Mouse (Mus musculus) erythroid progenitor cell, adult 5-6 weeks (primary cell): ENCODE results near the gene Smc2. TPM values are rescaled to one million over a fixed set of nuclear protein-coding genes. Genes with fewer than 3 reads are reported as not detected.
A peak's percentile ranks its signal among the peaks of the same experiment; 100 is the strongest.
"Not testable (repeated sequence)": the region's sequence is repeated elsewhere in the genome, so short reads cannot be mapped to it uniquely, and the experiment has no call there.

Experiments
- ATAC-seq: replicated peaks from 2 replicates; pipeline ENCODE4 v1.8.0; 2016; ENCODE audit warnings: moderate number of reproducible peaks, mild to moderate bottlenecking, moderate TSS enrichment, inconsistent platforms; ENCODE audit not compliant: poor library complexity, low FRiP score, severe bottlenecking
- total RNA-seq, 2 experiments: library from RNA; stranded (forward) in 1 of 2; stranded (reverse) in 1 of 2; fragments of 150-400 nt in 1 of 2; fragments of 186-747, 209-891 nt in 1 of 2; gene quantifications; 2 replicates each; pipeline versions ENCODE4 v1.2.3 to v1.2.4; 2015 to 2017; ENCODE audit warnings: low replicate concordance in 2 of 2

The Smc2 gene
- total RNA-seq (2015; ENCODE audit: low replicate concordance), result 183 and 207 TPM in 2 replicates
- total RNA-seq (2017; ENCODE audit: low replicate concordance), result 393 and 448 TPM in 2 replicates

GRCm38 (mm10) chr4:52438886-52439664, at the start of gene Smc2:
Gene Smc2, plus strand, starts transcription at chr4:52439243.
- peak; percentile 97 for ATAC-seq

DNA sequence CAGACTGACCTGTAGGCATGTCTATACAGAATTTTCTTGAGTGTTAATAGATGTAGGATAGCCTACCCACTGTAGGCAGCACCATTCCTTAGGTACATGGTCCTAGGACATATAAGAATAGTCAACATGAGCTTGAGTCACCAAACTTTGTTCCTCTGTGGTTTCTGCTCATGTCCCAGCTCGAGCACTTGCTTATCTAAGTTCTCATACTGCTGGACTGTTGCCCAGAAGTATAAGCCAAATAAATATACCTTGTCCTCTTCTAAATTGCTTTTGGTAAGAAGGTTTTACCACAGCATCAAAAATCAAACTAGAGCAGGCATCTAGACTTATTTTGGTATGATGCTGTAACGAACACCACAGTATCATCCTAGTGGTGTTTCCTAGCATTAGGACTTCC, 27.5 kb upstream of the Smc2 start:
- no peak for ATAC-seq

DNA sequence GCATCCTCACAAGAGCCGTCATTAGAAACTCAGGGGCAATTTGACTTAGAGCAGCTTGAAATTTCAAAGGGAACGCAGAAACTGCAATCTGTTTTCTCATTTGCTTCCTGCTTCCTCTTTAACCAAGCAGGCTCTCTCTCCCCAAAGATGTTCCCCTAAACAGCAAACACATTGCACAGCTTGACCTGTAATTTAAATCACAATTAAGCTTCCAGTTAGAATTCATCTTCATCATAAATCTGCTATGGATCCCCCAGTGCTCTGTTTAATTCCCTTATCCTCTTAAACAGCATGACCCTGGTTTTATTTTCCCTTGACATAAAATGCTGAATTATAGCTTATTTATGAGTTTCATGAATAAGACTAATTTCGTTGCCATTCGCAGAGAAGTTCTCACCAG, 15.4 kb upstream of the Smc2 start:
- no peak for ATAC-seq

DNA sequence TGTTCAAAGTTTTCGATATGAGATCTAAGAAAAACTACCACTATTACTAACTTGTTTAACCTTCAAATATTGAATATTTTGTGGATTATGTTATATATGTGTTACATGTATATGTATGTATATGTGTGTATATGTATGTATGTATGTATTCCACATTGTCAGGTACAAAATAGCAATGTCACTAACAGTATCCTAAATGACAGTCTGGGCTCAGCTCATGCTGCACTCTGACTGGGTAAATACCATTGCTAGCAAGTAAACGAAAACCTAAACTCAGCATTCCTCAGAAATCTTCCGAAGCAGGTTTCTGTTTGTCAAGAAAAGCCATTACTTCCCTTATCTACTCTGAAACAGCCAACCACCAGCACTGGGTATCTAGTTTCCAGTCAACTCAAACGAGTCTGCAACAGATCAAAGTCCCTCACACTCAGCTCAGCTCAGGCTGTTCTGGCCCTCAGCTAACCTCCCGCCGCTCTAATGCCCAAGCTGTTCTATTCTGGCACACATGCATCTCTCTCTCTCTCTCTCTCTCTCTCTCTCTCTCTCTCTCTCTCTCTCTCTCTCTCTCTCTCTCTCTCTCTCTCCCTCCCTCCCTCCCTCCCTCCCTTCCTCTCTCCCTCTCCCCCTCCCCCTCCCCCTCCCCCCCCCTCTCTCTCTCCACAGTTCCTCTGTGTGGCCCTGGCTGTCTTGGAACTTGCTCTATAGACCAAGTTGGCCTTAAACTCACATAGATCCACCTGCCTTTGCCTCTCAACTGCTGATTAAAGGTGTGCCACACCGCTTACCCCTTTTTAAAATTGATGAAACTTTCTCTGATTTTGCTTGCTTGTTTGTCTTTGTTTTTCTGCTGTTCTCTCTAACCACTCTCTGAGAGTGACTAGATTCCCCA, 9.5 kb upstream of the Smc2 start:
- peak; percentile 96 for ATAC-seq

GRCm38 (mm10) chr4:52435551-52435950, 3.5 kb upstream of the Smc2 start:
- not testable (repeated sequence) for ATAC-seq

- ATAC-seq, result no peak
Measured at GRCm38 (mm10) chr4:52438371-52438885, 615 bp upstream of the Smc2 start.

- ATAC-seq, result no peak
Measured at GRCm38 (mm10) chr4:52459726-52460125, 20.7 kb downstream of the Smc2 start.

DNA sequence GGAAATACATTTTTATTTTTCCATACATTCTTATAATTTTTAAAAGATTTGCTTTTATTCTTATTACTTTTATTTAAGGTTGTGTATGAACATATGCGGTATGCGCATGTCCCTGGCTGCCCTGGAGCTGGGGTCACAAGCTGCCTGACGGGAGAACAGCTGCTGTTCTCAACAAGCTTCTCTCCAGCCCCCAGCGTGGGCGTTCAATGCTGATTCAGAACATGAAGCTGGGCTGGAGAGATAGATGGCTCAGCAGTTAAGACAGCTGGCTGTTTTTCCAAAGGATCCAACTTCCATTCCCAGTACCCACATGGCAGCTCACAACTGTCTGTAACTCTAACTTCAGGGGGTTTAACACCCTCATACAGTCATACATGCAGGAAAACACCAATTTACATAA, 22.3 kb downstream of the Smc2 start:
- no peak for ATAC-seq

- ATAC-seq, result no peak
Measured at GRCm38 (mm10) chr4:52473431-52473830, 34.4 kb downstream of the Smc2 start.

DNA sequence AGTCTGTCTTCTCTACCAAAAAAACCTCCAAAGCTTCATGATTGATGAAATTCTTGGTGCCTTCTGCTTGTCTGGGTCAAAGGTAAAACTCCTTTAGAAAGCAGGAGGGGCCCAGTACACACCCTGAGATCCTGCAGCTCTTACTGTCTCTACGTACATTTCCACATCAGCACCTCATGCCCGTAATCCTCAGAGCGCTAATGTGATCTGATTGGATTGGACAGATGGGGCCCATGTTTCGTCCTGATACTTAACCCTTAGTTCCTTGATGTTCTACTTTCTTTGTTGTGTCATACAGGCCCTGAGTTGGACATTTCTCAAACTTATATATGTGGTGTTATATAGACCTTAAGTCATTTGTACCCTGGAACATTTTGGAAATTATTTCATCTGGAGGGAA, 48.4 kb downstream of the Smc2 start:
- ATAC-seq, result no peak

DNA sequence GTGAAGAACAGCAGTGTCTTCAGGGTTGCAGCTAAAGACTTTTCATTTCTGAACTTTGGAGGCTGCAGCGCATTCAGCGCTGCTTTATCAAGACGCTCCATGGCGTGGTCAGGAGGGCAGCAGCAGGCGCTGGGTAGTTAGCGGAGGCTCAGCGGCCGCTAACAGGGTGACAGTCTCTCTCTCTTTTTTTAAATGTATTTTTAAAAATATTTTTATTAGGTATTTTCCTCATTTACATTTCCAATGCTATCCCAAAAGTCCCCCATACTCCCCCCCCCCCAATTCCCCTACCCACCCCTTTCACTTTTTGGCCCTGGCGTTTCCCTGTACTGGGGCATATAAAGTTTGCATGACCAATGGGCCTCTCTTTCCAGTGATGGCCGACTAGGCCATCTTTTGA, 58.1 kb downstream of the Smc2 start, which contains the start of gene Vma21-ps:
TSS of gene Vma21-ps (minus strand) at position 101 of the 400 bp plus-strand sequence.
- ATAC-seq, result not testable (repeated sequence)

GRCm38 (mm10) chr4:52517580-52517979, 78.5 kb downstream of the Smc2 start:
- no peak for ATAC-seq

DNA sequence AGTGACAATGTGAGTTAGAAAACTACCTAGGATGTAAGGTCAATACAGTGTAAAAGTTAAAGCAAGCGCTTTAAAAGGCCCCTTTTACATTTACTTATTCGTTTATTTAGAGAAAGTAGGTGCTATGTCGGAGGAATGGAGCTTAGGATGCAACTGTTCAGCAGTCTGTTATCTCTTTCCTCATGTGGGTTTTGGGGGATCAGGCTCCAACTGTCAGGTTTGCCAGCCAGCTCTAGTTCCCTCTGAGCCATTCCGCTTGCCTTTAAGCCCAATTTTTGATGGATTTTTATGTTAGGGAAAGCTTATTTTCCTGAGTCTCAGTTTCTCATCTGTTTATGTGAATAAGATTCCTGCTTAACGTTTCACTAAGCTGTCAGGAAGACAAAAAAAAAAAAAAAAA, 80.3 kb downstream of the Smc2 start:
- no peak for ATAC-seq

- ATAC-seq, result no peak
Measured at GRCm38 (mm10) chr4:52526464-52526863, 87.4 kb downstream of the Smc2 start.

GRCm38 (mm10) chr4:52530636-52531035, 91.6 kb downstream of the Smc2 start:
- no peak for ATAC-seq

Other genes with a start within 250 kb of the Smc2 start
- not detected in 2 replicates for gene Vma21-ps, start 58.0 kb downstream of the Smc2 start, total RNA-seq (2015; ENCODE audit: low replicate concordance)
- not detected in 2 replicates for gene Vma21-ps, start 58.0 kb downstream of the Smc2 start, total RNA-seq (2017; ENCODE audit: low replicate concordance)
- gene Toporsl, start 157.0 kb downstream of the Smc2 start, total RNA-seq (2015; ENCODE audit: low replicate concordance), result not detected in 2 replicates
- not detected in 2 replicates for gene Toporsl, start 157.0 kb downstream of the Smc2 start, total RNA-seq (2017; ENCODE audit: low replicate concordance)